Mouse (Mus musculus) forelimb bud, embryonic 11.5 days (tissue): Measurements from ENCODE around the gene Col11a1.

Experiments
- DNase-seq: peaks from one replicate; pipeline ENCODE4 v3.0.0-alpha.2; 2012; ENCODE audit warnings: low read depth, low spot score

The Col11a1 gene

GRCm38 (mm10) chr3:114029971-114030635 is at the start of gene Col11a1:
Gene Col11a1 (plus strand): TSS chr3:114030540.
- DNase-seq, result peak; percentile 93

GRCm38 (mm10) chr3:113990936-113991335 is 39.4 kb upstream of the Col11a1 start:
- no peak for DNase-seq

GRCm38 (mm10) chr3:114030886-114031285 is 546 bp downstream of the Col11a1 start:
- DNase-seq, result peak; percentile 19

DNA sequence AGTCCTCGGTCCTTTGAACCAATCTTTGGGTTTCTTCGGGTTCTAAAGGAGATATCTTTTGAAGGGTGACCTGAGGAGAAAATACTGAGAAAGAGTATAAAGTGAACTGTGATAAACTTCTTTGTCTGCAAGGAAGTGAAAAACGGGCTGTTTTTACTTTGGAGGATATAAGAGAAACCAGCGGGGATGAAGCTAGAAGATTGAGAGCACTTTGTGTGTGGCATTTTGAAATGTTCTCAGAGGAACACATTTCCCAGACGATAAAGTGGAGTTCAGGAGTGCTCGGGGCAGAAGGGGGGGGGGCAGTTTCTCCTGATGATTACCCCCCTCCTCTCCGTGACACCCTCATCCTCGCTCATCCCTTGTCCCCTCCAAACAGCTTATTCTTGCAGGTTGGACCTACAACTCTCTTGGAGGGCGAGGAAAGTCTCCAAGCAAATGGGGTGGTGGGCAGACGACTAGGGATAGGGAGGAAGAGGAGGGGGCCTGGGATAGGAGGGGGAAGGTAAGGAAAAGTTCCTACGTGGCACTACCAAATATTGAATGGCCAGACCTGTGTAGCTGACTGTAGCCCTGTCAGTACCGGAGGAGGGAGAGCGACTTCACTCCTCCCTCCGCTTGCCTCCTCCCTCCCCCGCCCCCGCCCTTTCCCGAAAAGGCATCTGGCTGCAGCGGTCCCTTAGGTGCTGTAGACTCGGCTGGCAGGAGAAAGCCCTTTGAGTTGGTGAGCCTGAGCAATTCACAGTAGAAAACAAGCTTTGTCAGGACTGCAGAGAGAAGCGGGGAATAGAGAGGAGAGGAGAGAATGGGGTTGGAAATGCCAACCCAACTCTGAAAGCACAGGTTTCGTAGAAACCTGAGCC is 1.2 kb downstream of the Col11a1 start:
- DNase-seq, result peak; percentile 33

- DNase-seq, result peak; percentile 14
Observed at GRCm38 (mm10) chr3:114032333-114032732, 2.0 kb downstream of the Col11a1 start.

DNA sequence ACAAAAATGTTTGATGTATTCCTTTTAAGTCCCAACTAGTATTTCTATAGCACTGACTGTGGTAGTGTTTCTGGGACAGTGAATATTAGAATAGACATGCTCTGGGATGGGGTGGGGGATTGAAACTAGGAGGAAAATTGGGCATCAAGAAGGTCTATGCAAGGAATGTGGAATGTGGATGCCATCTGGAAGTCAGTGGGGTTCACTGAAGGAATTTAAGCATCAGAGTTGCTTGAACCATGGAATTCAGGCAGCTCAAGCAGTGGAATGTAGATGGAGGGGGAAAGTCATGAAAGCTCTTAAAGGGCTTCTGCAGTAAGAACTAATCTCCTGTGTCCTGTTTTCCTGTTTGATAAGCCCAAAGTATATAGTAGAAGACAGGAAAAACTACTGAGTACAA is 22.1 kb downstream of the Col11a1 start:
- no peak for DNase-seq

DNA sequence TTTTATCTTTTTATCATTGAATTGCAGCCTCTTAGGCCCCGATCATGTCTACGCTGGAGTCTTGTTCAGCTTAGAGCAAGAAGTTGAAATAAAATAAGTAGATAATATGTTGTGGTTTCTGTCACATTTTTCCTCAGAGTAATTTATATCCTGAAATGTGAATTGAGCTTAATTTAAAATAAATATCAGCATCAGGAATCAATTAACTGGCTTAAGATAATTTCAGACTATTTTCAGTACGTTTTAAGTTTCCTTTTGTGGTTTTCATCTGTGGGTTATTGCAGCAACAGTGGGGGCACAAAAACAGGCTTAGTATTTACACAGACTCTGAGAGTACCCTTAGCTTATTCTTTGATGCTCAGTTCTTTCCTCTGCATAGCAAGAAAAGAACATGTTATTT is 23.2 kb downstream of the Col11a1 start:
- DNase-seq, result no peak

DNA sequence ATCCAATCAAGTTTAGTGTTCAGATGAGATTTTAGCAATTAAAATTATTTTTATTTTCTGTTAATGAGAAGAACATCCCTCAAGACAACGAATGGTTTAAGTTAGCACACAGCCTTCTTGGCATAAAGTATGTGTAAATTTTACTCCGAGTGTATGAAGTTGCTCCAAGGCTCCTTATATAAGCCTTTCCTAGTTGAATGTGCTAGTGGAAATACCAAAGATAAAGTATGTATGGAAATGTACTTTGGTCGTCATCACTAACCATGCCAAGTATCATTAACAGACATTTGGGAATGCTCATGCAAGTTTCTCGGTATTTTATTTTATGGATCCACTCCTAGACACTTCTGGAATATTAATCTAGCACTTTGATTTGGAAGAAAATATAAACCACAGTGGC is 34.8 kb downstream of the Col11a1 start:
- peak; percentile 1 for DNase-seq

- peak; percentile 20 for DNase-seq
Observed at GRCm38 (mm10) chr3:114065587-114065986, 35.2 kb downstream of the Col11a1 start.

DNA sequence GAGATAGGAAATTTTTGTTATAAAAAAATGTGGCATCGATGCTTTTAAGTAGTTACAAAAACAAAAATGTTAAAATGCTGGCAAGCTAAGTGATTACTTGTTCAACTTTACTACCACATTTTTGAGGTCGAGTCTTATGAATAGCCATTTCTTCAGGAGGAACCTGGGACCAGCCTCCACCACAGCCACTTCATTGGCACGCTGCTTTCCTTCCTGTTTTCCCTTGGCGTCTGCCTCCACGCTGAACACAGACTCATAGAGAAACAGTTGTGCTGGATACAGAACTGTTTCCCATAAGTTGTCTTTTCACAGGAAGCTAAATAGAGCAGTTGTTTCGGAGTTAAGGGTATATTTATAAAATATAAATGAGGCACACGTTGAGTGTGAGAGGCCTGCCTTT is 69.0 kb downstream of the Col11a1 start:
- no peak for DNase-seq

GRCm38 (mm10) chr3:114107099-114107498 is 76.8 kb downstream of the Col11a1 start:
- DNase-seq, result peak; percentile 3

DNA sequence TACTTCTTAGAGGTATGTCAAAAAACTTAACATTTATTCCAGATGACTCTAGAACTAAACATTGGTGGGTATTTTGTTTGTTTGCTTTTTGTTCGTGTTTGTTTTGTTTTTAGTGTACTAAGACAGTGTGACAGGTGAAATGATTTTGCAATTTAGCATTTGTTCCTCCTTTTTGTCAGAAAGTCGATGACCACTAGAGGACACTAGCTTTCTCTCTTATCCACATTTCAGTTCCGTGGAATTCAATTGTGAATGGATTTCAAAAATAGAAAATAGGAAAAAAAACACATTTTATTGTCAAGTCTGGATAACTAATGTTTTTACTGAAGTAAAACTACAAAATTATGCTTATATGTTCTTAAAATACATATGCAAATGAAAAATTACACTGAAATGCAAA is 116.8 kb downstream of the Col11a1 start:
- no peak for DNase-seq

DNA sequence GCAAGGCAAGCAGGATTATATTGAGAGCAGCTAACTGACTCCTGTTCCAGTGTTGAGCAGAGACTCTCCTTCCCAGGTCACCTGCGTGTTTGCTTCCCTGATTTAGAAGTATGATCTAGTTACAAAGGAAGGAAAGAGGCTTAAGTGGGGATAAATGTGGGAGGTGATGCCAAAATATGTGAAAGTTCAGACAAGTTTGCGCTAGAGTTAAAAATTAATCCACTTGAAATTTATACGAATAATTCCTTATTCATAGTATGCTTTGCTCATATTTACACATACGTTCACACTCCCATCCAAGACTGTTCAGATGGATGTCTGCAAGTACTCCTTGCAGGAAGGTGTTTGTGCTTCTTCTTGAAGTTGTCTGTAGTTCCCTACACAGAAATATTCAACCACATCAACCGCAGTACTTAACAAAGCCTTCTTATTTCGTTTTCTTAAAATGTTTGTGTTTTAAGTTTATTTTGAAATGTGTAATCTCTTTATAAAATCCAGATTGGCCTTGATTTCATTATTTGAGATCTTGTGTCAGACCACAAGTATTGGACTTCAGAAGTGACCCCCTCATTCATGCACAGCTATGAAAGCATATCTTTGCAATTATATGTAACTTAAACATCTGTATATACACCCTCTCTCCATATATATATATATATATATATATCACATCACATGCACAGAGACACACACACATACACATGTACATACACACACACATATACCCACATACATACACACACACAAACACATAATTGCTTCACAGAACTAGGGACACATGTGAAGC is 167.8 kb downstream of the Col11a1 start:
- no peak for DNase-seq

DNA sequence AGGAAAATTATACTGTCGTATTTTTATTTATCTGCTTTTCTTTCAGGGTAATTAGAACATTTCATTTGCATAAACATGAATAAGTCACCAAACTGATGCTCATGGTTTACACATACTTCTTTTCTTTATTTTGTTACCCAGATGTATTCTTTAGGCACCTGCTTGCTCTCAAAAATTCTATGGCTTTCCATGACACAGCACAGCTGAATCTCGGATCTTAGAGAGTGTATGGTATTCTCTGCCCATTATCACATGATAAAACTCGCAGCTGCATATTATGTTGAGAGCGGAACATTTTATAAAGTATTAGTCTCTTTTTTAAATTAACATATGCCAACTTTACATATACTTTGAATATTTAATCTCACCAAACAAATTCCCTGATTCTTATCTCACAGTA is 181.9 kb downstream of the Col11a1 start:
- no peak for DNase-seq

DNA sequence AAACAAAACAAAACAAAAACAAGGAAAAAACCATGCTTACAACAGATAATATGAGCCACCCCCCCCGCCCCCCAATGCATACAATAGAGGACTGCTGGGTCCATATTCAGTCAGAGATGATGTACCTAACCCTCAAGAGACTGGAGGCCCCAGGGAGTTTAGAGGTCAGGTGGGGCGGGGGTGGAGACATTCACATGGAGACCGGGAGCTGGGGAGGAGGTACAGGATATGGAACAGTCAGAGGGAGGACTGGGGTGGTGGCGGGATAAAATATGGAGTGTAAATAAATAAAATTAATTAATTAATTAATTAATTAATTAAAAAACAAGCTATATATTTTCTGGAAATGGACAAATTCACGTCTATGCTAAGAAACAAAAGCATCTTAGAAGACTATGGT is 185.8 kb downstream of the Col11a1 start:
- DNase-seq, result no peak

DNA sequence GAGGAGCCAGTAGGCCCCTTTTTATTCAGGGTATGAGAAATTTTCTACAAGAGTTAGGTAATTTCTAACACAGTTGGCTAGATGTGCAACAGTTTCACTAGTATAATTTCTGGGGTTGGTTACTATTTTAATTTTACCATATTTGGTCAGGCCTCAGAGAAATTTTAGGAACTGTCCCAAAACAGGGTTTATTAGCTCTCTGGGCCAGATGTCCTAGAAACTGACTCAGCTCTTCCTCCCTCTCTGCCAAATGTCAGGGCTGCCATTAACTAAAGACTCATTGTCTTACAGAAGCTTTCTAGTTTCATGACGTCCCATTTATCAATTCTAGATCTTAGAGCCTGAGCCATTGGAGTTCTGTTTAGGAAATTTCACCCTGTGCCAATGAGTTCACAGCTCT is 199.2 kb downstream of the Col11a1 start:
- DNase-seq, result no peak
